Mouse (Mus musculus): ENCODE measurements at regions not wholly inside any gene's neighbourhood (a gene's known extent, or its start where the extent isn't known, plus 50 kb on each side); places are given as distances from the start of the nearest gene placed in this dataset.
A peak's percentile ranks its signal among the peaks of the same experiment; 100 is the strongest.

DNA sequence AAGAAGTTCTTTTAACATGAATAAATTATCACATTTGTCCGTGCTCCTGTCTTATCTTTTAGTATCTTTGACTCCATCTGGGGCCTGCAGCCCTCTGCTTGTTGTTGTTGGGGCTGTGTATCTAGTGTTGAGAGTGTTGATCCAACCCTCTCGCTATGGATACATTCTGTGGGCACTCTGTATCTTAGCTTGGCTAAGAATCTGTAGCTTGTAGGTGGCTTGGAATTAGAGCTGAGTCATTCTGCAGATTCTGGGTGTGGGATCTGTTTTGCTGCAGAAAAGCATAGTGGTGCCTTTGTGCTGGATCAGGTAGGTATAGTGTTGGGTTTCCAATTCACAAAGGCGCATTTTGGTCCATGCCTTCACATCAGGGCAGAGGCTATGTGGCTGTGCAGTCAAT is 365.6 kb downstream of the Fam198b start:
- DNase-seq (ENCODE audit: inconsistent age in 2 of 2, low spot score in 1 of 2) = no peak

DNA sequence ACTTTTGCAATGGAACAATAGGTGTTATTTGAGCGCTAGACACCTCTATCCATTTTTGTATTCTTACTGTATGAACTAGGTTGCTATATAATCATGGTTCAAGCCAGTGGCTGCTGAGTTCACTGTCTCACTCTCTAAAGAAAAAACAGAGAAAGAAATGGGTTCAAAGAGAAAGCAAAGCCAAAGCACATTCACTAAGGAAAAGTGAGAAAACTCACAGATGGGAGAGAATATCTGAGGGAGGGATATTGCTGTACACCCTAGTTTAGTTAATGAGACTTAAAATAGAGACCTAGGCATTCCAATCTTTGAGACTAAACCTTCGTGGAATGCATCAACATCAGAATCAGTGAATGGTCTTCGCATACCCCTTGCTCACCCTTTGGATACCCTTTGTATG is 371.0 kb downstream of the Fam198b start:
- DNase-seq (ENCODE audit: inconsistent age in 2 of 2, low spot score in 1 of 2) = no peak

GRCm38 (mm10) chr3:80256383-80256782 is 372.1 kb downstream of the Fam198b start:
- DNase-seq (ENCODE audit: inconsistent age in 2 of 2, low spot score in 1 of 2) = no peak

GRCm38 (mm10) chr3:80263095-80263494 is 378.8 kb downstream of the Fam198b start:
- DNase-seq (ENCODE audit: inconsistent age in 2 of 2, low spot score in 1 of 2) = no peak

DNA sequence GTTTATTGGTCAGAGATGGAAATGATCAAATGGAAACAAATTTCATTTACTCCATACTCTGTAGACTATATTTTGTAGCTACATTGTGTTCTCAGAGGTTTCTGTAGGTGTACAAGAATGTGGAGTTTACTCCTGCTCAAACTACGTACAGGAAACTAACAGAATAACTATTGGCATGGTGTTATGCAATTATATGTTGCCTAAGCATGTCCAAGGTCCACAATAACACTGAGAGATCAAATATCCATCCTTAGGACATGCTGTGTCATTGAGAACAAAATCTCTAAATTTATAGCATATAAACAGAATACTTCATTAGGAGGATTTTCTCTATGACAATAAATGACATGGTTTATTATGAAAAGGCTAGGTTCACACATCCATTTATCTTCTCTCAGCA is 400.3 kb downstream of the Fam198b start:
- no peak for DNase-seq (ENCODE audit: inconsistent age in 2 of 2, low spot score in 1 of 2)

DNA sequence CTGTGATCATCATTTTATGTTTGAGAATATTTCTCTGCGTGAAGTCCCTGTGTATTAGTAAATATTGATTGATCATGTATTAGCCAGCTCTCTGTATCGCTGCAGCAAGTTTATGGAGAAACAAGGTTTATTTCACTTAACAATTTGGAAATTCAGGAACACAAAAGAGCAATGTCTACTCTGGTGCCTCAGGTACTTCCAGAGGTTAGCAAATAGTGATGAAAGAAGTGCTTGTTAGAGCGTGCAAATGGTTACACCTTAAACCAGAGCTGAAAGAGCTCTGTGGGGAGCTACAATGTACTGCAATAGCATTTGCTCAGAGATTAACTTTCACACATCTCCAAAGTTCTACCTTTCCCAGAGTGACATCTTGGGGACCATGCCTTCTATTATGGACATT is 400.9 kb downstream of the Fam198b start:
- no peak for DNase-seq (ENCODE audit: inconsistent age in 2 of 2, low spot score in 1 of 2)

DNA sequence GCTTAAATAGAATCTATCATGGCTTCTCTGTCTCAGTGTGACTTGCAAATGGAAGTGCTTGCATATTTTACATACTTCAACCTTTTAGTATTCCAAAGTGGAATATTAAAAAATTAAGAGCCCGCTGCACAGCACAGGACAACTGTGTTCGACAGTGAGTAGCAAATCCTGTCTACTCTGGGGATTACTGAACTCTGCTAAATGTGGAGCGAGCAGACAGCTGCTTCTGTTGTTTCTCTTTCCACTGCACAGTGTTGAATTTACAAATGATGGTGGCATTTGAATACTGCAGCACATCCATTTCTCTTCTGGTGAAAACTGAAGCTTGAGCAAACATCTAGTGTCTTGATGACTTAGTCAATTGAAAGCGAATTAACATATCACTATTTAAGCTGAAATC is 409.2 kb downstream of the Fam198b start:
- DNase-seq (ENCODE audit: inconsistent age in 2 of 2, low spot score in 1 of 2) = no peak

- DNase-seq (ENCODE audit: inconsistent age in 2 of 2, low spot score in 1 of 2) = no peak
These were observed 423.3 kb downstream of the Fam198b start for GRCm38 (mm10) chr3:80307632-80308031.

- peak; percentile 56 to 79 for DNase-seq (ENCODE audit: inconsistent age in 2 of 2, low spot score in 1 of 2)
These were observed 425.6 kb downstream of the Fam198b start for GRCm38 (mm10) chr3:80309931-80310330.

DNA sequence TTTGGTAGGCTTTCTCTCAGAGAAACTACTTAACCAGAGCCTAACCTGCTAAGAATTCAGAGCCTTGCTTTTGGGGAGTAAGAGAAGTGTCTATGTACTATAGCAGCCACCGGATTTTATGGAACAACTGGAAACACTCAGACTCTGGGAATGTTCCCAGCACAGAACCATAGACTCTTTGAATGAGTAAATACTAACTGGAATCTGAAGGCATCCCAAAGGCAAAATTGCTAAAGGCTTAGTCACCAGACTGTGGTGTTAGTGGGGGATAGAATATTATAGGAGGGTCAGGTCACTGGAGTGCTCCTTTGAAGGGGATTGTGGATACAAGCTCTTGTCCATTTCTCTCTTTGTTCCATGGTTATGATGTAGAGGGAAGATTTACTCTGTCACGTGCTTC is 427.4 kb downstream of the Fam198b start:
- DNase-seq (ENCODE audit: inconsistent age in 2 of 2, low spot score in 1 of 2) = peak in 1 of 2 experiments; percentile 30

GRCm38 (mm10) chr3:80322291-80322690 is 438.0 kb downstream of the Fam198b start:
- no peak for DNase-seq (ENCODE audit: inconsistent age in 2 of 2, low spot score in 1 of 2)

DNA sequence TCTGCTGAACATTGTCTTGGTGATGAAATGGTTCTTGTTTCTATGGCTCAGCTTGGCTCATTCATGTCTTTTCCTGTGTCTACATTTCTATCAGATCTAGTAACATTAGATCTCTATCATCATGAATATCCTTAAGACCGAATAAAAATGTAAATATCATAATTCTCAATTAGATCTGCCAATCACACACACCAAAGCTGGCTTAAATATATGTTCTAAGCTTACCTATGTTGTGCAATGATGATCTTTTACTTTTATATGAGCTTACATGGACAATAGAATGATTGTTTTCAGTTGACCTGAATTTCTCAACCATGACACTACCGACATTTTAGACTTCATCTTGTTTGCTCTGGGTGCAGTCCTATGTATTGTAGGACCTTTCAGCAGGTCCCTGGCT is 440.4 kb downstream of the Fam198b start:
- DNase-seq (ENCODE audit: inconsistent age in 2 of 2, low spot score in 1 of 2) = no peak

GRCm38 (mm10) chr3:80331776-80332175 is 447.4 kb downstream of the Fam198b start:
- DNase-seq (ENCODE audit: inconsistent age in 2 of 2, low spot score in 1 of 2) = no peak

DNA sequence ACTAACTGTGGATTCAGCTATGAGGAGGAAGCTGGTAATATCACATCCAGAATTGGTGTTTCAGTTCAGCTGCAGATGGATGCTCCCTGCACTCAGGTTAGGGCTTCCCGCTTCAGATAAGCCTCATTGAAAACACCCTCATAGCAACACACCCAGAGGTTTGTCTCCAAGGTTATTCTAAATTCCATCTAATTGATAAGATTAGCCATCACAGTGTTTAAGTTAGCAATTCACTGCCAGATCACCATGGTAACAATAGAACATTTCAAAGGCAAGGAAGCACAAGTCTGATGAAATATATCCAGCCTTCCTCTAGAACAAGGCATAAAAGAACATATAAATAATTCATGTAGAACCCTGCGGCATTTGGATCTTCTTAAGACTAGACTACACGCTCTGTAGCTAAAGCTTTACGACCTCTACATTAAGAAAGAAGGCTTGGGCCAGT is 450.1 kb downstream of the Fam198b start:
- no peak for DNase-seq (ENCODE audit: inconsistent age in 2 of 2, low spot score in 1 of 2)

DNA sequence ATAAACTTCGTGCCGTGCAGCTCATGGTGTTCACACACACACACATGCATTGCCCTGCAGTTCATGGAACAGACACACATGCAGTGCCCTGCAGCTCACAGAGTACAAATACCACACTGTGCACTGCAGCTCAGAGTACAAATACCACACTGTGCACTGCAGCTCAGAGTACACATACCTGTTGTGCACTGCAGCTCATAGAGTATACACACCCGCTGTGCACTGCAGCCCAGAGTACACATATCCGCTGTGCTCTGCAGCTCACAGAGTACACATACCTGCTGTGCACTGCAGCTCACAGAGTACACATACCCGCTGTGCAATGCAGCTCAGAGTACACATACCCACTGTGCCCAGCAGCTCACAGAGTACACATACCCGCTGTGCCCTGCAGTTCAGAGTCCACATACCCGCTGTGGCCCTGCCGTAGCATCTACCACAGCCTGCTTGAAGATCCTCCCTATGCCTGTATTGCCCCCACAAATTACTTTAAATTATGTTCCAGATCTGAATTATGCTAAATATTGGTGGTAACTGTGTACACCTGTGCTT is 451.9 kb downstream of the Fam198b start:
- no peak for DNase-seq (ENCODE audit: inconsistent age in 2 of 2, low spot score in 1 of 2)

DNA sequence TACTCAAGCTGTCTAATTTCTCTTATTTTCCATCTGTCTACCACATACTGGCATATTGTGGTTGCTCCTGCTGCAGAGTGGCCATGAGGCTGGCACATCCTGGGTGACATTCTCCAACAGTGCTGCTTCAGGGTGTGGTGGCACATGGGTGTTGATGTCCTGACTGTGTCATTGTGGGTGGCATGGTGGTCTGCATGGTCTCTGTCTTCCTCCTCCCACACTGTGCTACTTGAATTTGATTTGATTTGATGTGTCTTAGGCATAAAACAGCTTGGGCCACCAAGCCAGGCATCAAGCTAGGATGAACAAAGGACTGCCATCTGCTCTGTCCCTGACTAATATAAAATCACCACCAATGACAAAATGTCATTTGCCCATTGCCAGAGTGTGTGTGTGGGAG is 434.7 kb downstream of the Gria2 start:
- no peak for DNase-seq (ENCODE audit: inconsistent age in 2 of 2, low spot score in 1 of 2)

DNA sequence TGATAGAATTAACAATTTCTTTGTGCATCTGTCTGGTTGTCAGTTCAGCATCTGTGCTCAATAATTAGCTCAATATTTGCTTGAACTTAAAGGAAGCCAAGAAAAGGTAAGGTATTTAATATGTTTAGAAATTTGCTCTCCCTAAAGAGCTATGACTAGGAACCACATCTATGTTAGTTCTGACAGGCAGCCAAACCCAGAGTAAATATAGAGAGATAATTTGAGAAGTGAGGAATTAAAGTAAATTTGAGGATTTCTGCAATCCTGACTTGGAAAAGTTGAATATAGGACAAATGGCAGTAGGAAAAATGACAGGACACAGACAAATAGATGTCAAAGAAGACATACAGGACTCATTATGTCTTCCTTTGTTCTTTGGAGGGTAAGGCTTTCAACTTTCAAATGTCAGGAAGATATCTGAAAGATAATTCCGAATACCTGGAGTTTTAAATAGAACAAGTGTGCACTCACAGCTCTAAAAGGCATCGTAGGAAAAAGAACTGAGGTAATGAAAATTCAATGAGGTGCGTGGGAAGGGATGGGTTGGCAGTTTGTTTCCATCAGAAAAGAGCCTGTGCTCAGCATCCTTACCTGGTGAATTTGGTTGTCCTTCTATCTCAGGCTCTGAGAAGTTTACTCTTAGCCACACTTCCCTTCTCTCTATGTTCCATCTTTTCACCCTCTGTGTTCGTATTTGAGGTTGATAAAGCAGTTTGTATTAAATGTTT is 433.3 kb downstream of the Gria2 start:
- DNase-seq (ENCODE audit: inconsistent age in 2 of 2, low spot score in 1 of 2) = no peak

GRCm38 (mm10) chr3:80372436-80372835 is 430.2 kb downstream of the Gria2 start:
- no peak for DNase-seq (ENCODE audit: inconsistent age in 2 of 2, low spot score in 1 of 2)

- peak; percentile 14 to 77 for DNase-seq (ENCODE audit: inconsistent age in 2 of 2, low spot score in 1 of 2)
These were observed 416.6 kb downstream of the Gria2 start for GRCm38 (mm10) chr3:80385986-80386385.

- no peak for DNase-seq (ENCODE audit: inconsistent age in 2 of 2, low spot score in 1 of 2)
These were observed 406.4 kb downstream of the Gria2 start for GRCm38 (mm10) chr3:80396240-80396639.

DNA sequence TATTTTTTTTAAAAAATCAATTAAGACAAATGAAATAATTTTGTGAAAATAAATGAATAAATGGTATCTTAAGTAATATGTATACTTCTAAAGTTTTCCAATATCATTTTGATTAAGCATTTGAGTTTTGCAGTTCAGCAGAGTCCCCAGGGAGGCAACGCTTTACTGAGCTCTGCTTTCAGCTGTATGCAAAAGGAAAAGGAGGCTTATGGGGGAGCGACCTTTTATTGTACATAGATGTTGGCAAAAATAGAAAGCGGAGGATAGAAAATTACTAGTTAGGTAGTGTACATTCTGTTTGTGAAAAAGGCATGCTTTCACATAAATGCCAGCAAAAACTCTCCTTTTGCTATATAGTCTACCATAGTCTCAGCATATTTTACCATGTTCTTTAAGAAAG is 382.2 kb downstream of the Gria2 start:
- no peak for DNase-seq (ENCODE audit: inconsistent age in 2 of 2, low spot score in 1 of 2)

DNA sequence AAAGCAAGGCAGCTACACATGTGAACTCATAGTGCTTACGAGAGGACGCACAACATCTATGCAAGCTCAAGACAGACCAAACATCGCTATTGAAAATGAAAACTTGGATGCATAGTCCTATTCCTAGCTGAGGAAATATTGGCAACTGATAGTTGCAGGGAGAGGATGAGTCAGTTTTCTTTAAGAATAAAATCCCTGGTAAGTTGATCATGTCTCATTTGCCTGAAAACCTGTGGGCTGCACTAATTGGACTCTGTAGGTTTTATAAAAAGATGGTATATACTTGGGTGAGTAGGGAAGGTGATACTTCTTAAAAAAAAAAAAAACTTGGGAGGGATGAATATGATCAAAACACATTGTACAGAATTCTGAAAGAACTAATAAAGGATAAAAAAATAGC is 381.2 kb downstream of the Gria2 start:
- DNase-seq (ENCODE audit: inconsistent age in 2 of 2, low spot score in 1 of 2) = no peak

- no peak for DNase-seq (ENCODE audit: inconsistent age in 2 of 2, low spot score in 1 of 2)
These were observed 380.5 kb downstream of the Gria2 start for GRCm38 (mm10) chr3:80422106-80422505.

All from adrenal gland, adult (tissue).